Mouse (Mus musculus) intestine, embryonic 16.5 days (tissue): ENCODE measurements around the gene Sema3a. TPM values are rescaled to one million over a fixed set of nuclear protein-coding genes. Genes with fewer than 3 reads are reported as not detected.

ENCODE experiments used
- ATAC-seq: fragments of 200-750 bp; cut with Nextera tagmentation; 2 replicates; pipeline ENCODE4 v1.8.0; 2017; ENCODE audit warnings: moderate TSS enrichment, moderate library complexity
- H3K27ac ChIP-seq: fragments of 300-500 bp; sonication (generic); 2 replicates; pipeline ENCODE4 v1.5.1; 2014; ENCODE audit warnings: mild to moderate bottlenecking, low read length
- H3K27me3 ChIP-seq: fragments of 300-500 bp; sonication (generic); replicated peaks from 2 replicates; pipeline ENCODE4 v1.6.1; 2014; ENCODE audit warnings: low read length, control low read depth, mixed read lengths; ENCODE audit not compliant: control insufficient read depth, insufficient read depth
- H3K36me3 ChIP-seq: fragments of 300-500 bp; sonication (generic); 2 replicates; pipeline ENCODE4 v1.6.1; 2014; ENCODE audit warnings: low read length, control low read depth; ENCODE audit not compliant: control insufficient read depth, insufficient read depth
- H3K4me1 ChIP-seq: fragments of 300-500 bp; sonication (generic); 2 replicates; pipeline ENCODE4 v1.6.1; 2014; ENCODE audit warnings: low read length, control low read depth, mixed read lengths; ENCODE audit not compliant: control insufficient read depth, insufficient read depth
- H3K4me2 ChIP-seq: fragments of 300-500 bp; sonication (generic); 2 replicates; pipeline ENCODE4 v1.6.1; 2014; ENCODE audit warnings: low read depth, low read length, control low read depth
- H3K4me3 ChIP-seq: fragments of 300-500 bp; sonication (generic); 2 replicates; pipeline ENCODE4 v1.5.1; 2014; ENCODE audit warnings: mild to moderate bottlenecking, low read length
- H3K9ac ChIP-seq: fragments of 300-500 bp; sonication (generic); 2 replicates; pipeline ENCODE4 v1.6.1; 2014; ENCODE audit warnings: low read depth, low read length
- H3K9me3 ChIP-seq: fragments of 300-500 bp; sonication (generic); 2 replicates; pipeline ENCODE4 v1.6.1; 2016; ENCODE audit warnings: low read length, control low read depth; ENCODE audit not compliant: control insufficient read depth
- WGBS: fragments of 180-500 bp; shearing (Covaris S2); extraction: QIAGEN DNeasy Blood & Tissue Kit; methylation state at CpG from one replicate; pipeline ENCODE4 v1.1.7; 2014; 5-methylcytosine and 5-hydroxymethylcytosine counted together
- polyA plus RNA-seq: library from polyadenylated mRNA; unstranded; fragments of >200 nt; fragmentation: Nextera tagmentation; extraction: Ambion mirVana; gene quantifications from 2 replicates; pipeline ENCODE4 v1.2.1, GENCODE M21; 2015

The Sema3a gene
- polyA plus RNA-seq: 10.2 and 11.1 TPM in 2 replicates

DNA sequence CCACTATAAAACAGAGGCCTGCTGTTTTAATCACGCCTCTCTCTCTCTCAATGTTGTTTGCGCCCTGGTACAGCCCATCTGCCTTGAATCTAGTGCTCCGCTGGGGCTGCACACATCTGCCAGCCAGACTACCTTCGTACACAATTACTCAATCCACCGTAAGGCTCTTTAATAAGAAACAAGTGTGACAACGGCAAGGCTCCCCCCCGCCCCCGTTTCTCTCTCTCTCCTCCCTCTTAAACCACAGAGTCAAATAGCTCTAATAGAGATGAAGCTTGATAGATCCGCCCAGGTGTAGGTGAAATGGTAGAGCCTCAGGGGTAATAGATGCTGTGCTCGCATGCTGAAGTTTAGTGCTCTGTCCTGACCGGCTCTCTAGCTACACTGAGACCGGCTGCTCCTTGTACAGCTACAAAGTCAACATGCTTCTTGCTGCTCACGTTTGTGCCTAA, at the start of gene Sema3a:
Gene Sema3a (plus strand): TSS at position 174 of the 452 bp plus-strand sequence.
- WGBS: 57% methylated on average over 13 of the region's 13 CpGs

DNA sequence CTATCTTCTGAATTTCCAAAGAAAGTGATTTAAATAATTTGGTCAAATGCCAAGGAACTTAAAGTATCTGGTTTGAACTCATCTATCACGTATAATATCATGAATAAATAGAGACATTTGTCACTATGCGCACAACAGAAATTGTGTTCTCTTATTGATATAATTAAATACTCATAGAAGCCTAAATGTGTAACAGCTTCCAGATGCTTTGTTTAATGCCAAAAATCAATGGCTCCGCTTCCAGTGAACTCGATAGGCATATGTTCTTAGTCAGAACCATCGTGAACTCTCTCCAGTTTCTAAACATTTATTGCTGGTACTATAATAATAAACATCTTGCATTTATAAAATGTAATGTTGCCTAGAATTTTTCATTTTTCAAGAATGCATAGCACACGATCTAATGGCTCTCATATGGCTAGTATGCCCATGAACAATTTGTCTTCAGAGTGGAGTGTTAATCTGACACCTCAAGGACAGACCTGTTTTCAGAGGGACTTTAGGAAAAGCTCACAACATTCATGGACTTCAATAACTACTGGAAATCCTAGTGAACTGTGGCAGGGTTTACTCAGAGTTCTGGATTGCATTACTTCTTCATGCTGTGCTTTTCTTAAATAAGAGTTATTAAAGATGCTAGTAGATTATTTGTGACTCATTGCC, 40.3 kb upstream of the Sema3a start:
- ATAC-seq: no peak
- 53% methylated on average over 6 of the region's 6 CpGs for WGBS
- Histone ChIP-seq H3K4me2 (no peak overlapping the region), H3K4me3 (no peak overlapping the region), H3K9ac (no peak overlapping the region), H3K9me3 (no peaks in the 10 kb centered on the region), H3K36me3 (no peaks in the 10 kb centered on the region), H3K27ac (no peak overlapping the region), H3K27me3 (no peaks in the 10 kb centered on the region), H3K4me1 (no peaks in the 10 kb centered on the region)

More for the DNA sequence above, at the start of gene Sema3a:
- Histone ChIP-seq H3K36me3 (no peaks in the 10 kb centered on the region), H3K27ac (no peak within 1 kb of the TSS), H3K9me3 (no peaks in the 10 kb centered on the region), H3K4me2 (no peak within 1 kb of the TSS), H3K9ac (no peak within 1 kb of the TSS), H3K27me3 (no peaks in the 10 kb centered on the region), H3K4me3 (no peak within 1 kb of the TSS), H3K4me1 (no peaks in the 10 kb centered on the region)
- no peak for ATAC-seq

DNA sequence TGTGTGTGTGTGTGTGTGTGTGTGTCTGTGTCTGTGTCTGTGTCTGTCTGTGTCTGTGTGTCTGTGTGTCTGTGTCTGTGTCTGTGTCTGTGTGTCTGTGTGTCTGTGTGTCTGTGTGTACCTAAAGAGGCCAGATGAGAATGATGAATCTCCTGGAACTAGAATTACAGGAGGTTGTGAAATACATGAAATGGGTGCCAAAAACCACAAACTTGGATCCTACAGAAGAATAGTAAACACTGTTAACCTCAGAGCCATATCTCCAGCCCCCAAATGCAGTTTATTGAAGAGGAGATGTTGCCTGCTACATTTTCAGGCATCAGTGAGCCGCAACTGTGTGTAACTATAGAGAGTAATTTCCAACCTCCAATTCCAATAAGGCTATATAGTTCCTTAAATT, 34.8 kb upstream of the Sema3a start:
- H3K9ac ChIP-seq: no peak overlapping the region
- no peaks in the 10 kb centered on the region for H3K36me3 ChIP-seq
- 83% methylated on average over 1 of the region's 1 CpGs for WGBS
- no peaks in the 10 kb centered on the region for H3K4me1 ChIP-seq
- H3K27me3 ChIP-seq: no peaks in the 10 kb centered on the region
- no peak overlapping the region for H3K27ac ChIP-seq
- no peak overlapping the region for H3K4me3 ChIP-seq
- no peak overlapping the region for H3K4me2 ChIP-seq
- ATAC-seq: no peak
- H3K9me3 ChIP-seq: no peaks in the 10 kb centered on the region

DNA sequence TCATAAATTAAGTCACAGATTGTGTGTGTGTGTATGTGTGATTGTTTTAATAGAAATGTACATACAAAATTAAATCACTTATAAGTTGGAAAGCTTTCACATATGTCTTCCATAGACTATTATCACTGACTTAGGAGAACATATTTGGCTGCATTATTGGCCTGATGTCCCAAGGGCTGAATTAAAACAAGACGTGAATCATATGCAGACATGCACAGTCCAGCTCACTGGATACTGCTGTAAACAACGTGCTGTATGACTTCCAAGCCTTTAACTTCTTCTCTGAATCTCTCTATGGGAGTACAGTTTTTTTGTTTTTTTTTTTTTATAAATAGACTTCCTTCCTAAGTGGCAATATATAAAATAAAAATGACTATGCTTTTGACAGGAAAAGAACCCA, 15.7 kb upstream of the Sema3a start:
- Histone ChIP-seq H3K4me1 (no peaks in the 10 kb centered on the region), H3K4me2 (no peak overlapping the region), H3K27ac (no peak overlapping the region), H3K27me3 (no peaks in the 10 kb centered on the region), H3K9ac (no peak overlapping the region), H3K9me3 (no peaks in the 10 kb centered on the region), H3K36me3 (no peaks in the 10 kb centered on the region), H3K4me3 (no peak overlapping the region)
- 0 out of 2 replicates have a peak, but pooled peaks have one; percentile 42 for ATAC-seq
- WGBS: 42% methylated on average over 2 of the region's 2 CpGs

DNA sequence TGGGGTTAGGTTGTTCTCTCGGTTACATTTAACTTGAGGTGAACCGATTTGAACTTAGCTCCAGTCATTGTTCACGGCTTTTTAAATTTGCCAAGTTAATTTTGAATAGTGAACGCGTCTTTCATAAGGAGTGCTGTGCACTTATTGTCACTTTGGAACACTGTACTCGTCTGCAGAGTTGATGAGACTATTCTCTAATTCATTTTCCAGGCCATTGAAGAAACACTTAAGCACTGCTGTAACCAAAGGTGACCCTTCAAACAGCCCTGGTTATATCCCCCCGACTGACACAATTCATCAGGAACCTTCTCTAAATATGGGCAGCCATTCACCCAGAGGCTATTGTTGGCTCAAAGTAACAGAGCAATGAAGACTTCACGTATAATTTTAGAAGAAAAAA, 8.0 kb upstream of the Sema3a start:
- Histone ChIP-seq H3K36me3 (no peaks in the 10 kb centered on the region), H3K27ac (no peak overlapping the region), H3K9me3 (no peaks in the 10 kb centered on the region), H3K27me3 (no peaks in the 10 kb centered on the region), H3K4me3 (no peak overlapping the region), H3K4me2 (no peak overlapping the region), H3K9ac (no peak overlapping the region), H3K4me1 (no peaks in the 10 kb centered on the region)
- ATAC-seq: no peak
- WGBS: 74% methylated on average over 8 of the region's 8 CpGs

DNA sequence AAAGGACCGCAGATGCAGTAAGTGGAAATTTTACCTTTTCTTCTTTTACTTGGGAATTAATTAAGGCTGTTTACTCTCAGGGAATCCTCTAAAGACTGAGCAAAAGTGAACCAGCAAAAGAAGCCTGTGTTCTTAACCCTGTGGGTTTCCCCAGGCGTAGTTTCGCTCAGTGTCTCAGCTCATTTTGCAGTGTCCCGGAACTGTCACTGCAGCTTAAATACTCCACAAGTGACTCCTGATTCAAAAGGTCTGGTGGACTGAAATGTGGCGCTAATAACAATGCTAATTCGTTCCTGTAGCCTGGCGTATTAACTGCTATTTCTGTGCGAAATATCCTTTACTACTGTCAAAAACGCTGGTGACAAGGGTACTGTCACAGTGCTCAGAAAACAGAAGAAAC, 543 bp downstream of the Sema3a start:
- Histone ChIP-seq H3K27ac (no peak overlapping the region), H3K4me2 (no peak overlapping the region), H3K9me3 (no peaks in the 10 kb centered on the region), H3K27me3 (no peaks in the 10 kb centered on the region), H3K36me3 (no peaks in the 10 kb centered on the region), H3K4me3 (no peak overlapping the region), H3K4me1 (no peaks in the 10 kb centered on the region), H3K9ac (no peak overlapping the region)
- WGBS: 78% methylated on average over 9 of the region's 9 CpGs
- no peak for ATAC-seq

DNA sequence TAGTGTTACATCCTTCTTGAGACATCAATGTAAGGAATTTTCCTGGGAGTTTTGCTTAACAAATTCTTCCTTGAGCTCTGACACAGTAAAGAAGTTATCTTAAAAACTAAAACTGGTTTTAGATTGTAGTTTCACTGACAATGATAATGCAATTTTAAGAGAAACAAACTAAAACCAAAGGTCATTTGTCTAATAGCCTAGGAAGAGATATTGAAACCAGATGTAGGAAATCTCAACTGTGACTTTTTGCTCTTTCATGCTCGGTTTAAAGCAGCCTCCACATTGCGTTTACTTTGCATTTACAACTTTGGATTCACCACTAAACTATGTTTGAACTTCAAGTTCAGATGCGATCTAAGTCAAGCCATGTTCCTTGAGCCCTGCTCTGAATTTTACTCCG, 982 bp downstream of the Sema3a start:
- Histone ChIP-seq H3K27me3 (no peaks in the 10 kb centered on the region), H3K36me3 (no peaks in the 10 kb centered on the region), H3K4me2 (no peak overlapping the region), H3K4me1 (no peaks in the 10 kb centered on the region), H3K9ac (no peak overlapping the region), H3K4me3 (no peak overlapping the region), H3K9me3 (no peaks in the 10 kb centered on the region), H3K27ac (no peak overlapping the region)
- 42% methylated on average over 4 of the region's 4 CpGs for WGBS
- no peak for ATAC-seq

DNA sequence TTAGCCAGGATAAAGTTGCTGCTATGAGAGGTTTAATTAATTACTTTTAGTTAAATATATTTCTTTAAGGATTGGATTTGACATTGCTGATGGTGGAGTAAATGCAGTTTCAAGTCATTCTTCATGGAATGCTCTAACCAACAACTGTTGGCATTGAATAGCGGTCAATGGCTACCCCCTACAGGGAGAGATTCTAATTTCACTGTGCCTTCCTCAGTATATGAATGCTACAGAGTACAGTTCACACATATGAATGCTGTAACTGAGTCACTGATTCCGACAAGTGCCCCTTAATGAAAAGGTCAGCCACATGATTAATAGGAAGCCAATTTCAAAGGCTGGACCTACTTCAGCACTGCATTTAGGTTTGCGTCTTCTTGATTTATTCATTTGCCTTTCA, 1.9 kb downstream of the Sema3a start:
- no peak overlapping the region for H3K4me2 ChIP-seq
- no peaks in the 10 kb centered on the region for H3K27me3 ChIP-seq
- ATAC-seq: no peak
- WGBS: 83% methylated on average over 3 of the region's 3 CpGs
- no peaks in the 10 kb centered on the region for H3K9me3 ChIP-seq
- H3K4me3 ChIP-seq: no peak overlapping the region
- no peak overlapping the region for H3K9ac ChIP-seq
- H3K36me3 ChIP-seq: no peaks in the 10 kb centered on the region
- H3K27ac ChIP-seq: no peak overlapping the region
- H3K4me1 ChIP-seq: no peaks in the 10 kb centered on the region

DNA sequence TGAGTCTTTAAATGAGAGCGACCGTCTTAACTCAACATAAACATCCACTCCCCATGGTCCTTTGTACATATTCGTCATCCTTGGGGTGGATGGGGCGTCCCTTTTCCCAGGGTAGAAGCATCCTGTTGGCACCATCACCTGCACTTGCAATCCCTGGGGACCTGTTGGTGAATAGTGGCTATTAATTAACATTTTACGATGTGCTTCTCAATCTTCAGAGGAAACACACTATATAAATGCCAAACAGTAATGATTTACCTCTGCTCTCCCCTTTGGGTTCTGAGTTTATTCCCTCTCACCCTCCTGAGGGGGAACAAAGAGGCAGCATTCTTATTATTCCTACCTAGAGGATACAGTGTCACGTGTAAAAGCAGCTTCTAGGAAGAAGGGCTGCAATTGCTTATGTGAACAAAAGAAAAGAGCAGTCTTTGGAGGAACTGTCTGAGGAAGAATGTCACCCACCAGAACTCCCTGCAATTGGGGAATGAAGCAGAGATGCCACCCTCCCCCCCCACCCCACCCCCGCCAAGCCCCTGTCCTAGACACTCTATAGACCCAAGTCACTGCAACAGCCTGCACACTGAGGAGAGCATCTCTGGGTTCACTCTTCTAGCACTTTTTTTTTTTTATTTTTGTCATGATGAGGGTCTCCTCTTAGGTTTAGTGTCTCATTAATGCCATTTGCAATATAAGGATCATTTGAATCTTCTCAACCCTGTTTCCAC, 19.7 kb downstream of the Sema3a start:
- no peak for ATAC-seq
- Histone ChIP-seq H3K4me3 (no peak overlapping the region), H3K27me3 (no peaks in the 10 kb centered on the region), H3K36me3 (no peaks in the 10 kb centered on the region), H3K27ac (no peak overlapping the region), H3K9ac (no peak overlapping the region), H3K9me3 (no peaks in the 10 kb centered on the region), H3K4me2 (no peak overlapping the region), H3K4me1 (no peaks in the 10 kb centered on the region)
- WGBS: 48% methylated on average over 7 of the region's 7 CpGs
